Mouse (Mus musculus): Measurements from ENCODE around the gene Nsd2. TPM values are rescaled to one million over a fixed set of nuclear protein-coding genes. Genes with fewer than 3 reads are reported as not detected.

The Nsd2 gene
- polyA plus RNA-seq, 1 experiment from 2014 or later: 116 TPM

DNA sequence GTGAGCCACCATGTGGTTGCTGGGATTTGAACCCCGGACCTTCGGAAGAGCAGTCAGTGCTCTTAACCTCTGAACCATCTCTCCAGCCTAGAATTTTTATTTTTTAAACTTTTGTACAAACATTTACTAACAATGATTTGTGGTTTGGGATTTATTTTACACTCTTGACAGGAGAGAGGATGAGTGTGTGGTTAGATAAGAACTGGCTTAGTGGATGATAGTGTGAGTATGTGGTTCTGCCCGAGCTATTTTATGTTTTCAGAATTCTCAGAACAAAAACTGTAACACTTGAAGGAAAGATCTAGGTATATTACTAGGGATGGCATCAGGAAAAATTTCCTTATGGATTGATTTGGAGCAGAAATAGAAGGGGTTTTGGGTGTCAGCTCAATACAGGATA lies 9.4 kb downstream of the Nsd2 start:
- Histone ChIP-seq H3K4me2 (ENCODE audit: low read depth) (no peak overlapping the region), H3K27me3 (ENCODE audit: control insufficient read depth, insufficient read depth, low read length) (no peaks in the 10 kb centered on the region), H3K4me1 (ENCODE audit: control insufficient read depth, insufficient read depth, low read length) (no peaks in the 10 kb centered on the region; the same call in 1 of the 2 replicates), H3K9me3 (ENCODE audit: control insufficient read depth, low read length) (no peaks in the 10 kb centered on the region), H3K9ac (ENCODE audit: low read length) (no peak overlapping the region), H3K27ac (ENCODE audit: low read depth, low read length) (no peak overlapping the region), H3K36me3 (ENCODE audit: control insufficient read depth, insufficient read depth, low read length) (no peaks in the 10 kb centered on the region), H3K4me3 (ENCODE audit: low read depth, low read length) (no peak overlapping the region)
- ATAC-seq (ENCODE audit: insufficient read depth, low FRiP score, low TSS enrichment) (no peak), DNase-seq (ENCODE audit: low spot score) (no peak)
- 88% methylated on average over 3 of the region's 3 CpGs for WGBS

DNA sequence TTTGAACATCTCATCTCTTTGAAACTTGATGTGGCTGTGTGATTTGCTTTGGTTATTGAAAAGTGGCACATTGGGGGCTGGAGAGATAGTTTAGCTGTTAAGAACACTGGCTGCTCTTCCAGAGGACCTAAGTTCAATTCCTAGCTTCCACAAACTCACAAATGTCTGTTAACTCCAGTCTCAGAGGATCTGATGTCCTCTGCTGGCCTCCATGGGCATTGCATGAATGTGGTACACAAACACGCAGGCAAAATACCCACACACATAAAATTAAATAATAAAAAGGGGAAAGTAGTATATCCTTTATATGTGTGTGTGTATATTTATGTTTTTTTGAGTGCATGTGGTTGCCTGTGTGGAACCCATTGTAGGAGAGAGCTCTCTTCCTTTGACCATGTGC lies 10.3 kb downstream of the Nsd2 start:
- DNase-seq (ENCODE audit: low spot score): no peak
- Histone ChIP-seq H3K4me1 (ENCODE audit: control insufficient read depth, insufficient read depth, low read length) (no peaks in the 10 kb centered on the region; the same call in 1 of the 2 replicates), H3K4me2 (ENCODE audit: low read depth) (no peak overlapping the region), H3K4me3 (ENCODE audit: low read depth, low read length) (no peak overlapping the region), H3K27ac (ENCODE audit: low read depth, low read length) (no peak overlapping the region), H3K9me3 (ENCODE audit: control insufficient read depth, low read length) (no peaks in the 10 kb centered on the region), H3K9ac (ENCODE audit: low read length) (no peak overlapping the region), H3K36me3 (ENCODE audit: control insufficient read depth, insufficient read depth, low read length) (no peaks in the 10 kb centered on the region), H3K27me3 (ENCODE audit: control insufficient read depth, insufficient read depth, low read length) (no peaks in the 10 kb centered on the region)
- ATAC-seq (ENCODE audit: insufficient read depth, low FRiP score, low TSS enrichment): no peak
- 88% methylated on average over 1 of the region's 1 CpGs for WGBS

DNA sequence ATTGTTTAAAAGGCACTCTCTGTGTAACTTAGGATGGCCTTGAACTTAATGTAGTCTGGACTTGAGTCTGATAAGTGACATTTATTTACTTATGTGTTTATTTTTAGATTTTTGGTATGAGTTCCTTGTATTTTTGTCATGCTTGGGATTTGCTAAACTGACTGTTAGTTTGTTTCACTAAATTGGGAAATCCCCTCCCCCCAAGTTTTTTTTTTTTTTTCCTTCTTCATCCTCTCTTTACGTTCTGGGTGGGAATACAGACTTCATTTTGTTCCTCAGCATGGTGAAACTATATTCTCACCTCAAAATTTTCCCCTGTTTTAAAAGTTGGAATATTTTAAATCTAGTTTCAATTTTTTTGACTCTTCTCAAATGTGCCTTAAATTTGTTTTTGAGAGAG lies 20.8 kb downstream of the Nsd2 start:
- H3K27ac ChIP-seq (ENCODE audit: low read depth, low read length): no peak overlapping the region
- no peak overlapping the region for H3K9ac ChIP-seq (ENCODE audit: low read length)
- no peak overlapping the region for H3K4me2 ChIP-seq (ENCODE audit: low read depth)
- DNase-seq (ENCODE audit: low spot score) (no peak), ATAC-seq (ENCODE audit: insufficient read depth, low FRiP score, low TSS enrichment) (no peak)
- 87% methylated on average over 1 of the region's 1 CpGs for WGBS
- no peaks in the 10 kb centered on the region for H3K9me3 ChIP-seq (ENCODE audit: control insufficient read depth, low read length)
- H3K36me3 ChIP-seq (ENCODE audit: control insufficient read depth, insufficient read depth, low read length): no peaks in the 10 kb centered on the region; the same call in 1 of the 2 replicates
- no peaks in the 10 kb centered on the region for H3K27me3 ChIP-seq (ENCODE audit: control insufficient read depth, insufficient read depth, low read length)
- no peak overlapping the region for H3K4me3 ChIP-seq (ENCODE audit: low read depth, low read length)
- no peaks in the 10 kb centered on the region for H3K4me1 ChIP-seq (ENCODE audit: control insufficient read depth, insufficient read depth, low read length)

DNA sequence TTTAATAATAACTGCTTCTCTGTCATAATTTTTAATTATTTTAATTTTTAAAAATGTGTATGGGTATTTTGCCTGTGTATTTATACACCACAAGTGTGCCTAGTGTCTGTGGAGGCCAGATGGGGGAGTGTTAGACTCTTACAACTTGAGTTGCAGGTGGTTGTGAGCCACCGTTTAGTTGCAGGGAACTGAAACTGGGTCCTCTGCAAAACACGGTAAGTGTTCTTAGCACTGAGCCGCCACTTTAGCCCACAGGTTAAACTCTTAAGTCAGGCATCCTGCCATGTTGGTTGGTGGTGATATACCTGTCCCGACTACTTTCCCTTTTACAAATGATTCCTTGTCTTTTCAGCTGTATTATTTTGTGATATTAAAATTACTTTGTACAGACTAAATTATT lies 22.0 kb downstream of the Nsd2 start:
- Histone ChIP-seq H3K27me3 (ENCODE audit: control insufficient read depth, insufficient read depth, low read length) (no peaks in the 10 kb centered on the region), H3K36me3 (ENCODE audit: control insufficient read depth, insufficient read depth, low read length) (no peaks in the 10 kb centered on the region; the same call in 1 of the 2 replicates), H3K4me3 (ENCODE audit: low read depth, low read length) (no peak overlapping the region), H3K9ac (ENCODE audit: low read length) (no peak overlapping the region), H3K27ac (ENCODE audit: low read depth, low read length) (no peak overlapping the region), H3K4me1 (ENCODE audit: control insufficient read depth, insufficient read depth, low read length) (no peaks in the 10 kb centered on the region), H3K4me2 (ENCODE audit: low read depth) (no peak overlapping the region), H3K9me3 (ENCODE audit: control insufficient read depth, low read length) (no peaks in the 10 kb centered on the region)
- DNase-seq (ENCODE audit: low spot score): no peak
- 93% methylated on average over 4 of the region's 4 CpGs for WGBS
- no peak for ATAC-seq (ENCODE audit: insufficient read depth, low FRiP score, low TSS enrichment)

DNA sequence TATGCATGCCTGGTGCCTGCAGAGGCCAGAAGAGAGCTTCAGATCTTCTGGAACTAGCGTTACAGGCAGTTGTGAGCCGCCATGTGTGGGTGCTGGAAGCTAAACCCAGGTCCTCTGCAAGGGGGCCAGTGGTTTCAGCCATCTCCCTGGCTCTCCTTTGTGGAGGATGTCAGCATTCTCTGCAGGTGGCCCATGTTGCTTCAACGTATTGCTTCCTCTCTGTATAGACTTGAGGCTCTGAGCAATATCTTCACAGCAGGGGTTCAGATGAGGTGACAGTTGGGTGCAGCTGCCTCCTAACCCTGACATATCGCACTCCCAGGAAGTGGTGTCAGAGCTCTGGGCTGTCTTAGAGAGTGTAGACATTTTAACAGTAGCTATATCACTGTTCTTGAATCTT lies 30.9 kb downstream of the Nsd2 start:
- peaks cover 17% of the 10 kb centered on the region for H3K36me3 ChIP-seq (ENCODE audit: control insufficient read depth, insufficient read depth, low read length)
- ATAC-seq (ENCODE audit: insufficient read depth, low FRiP score, low TSS enrichment): no peak
- WGBS: 87% methylated on average over 4 of the region's 4 CpGs

DNA sequence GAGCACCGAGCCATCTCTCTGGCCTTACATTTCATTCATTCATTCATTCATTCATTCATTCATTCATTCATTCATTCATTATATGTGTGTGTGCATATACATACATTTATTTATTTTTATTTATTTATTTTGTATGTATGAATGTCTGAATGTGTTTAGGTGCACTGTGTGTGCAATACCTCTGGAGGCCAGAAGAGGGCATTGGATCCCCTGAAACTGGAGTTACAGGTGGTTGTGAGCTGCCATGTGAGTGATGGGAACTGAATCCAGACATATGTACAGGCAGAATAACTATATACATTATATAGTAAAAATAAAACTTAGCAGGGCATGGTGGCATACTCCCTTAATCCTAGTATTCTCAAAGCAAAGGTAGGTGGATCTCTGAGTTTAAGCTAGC lies 32.6 kb downstream of the Nsd2 start:
- no peak overlapping the region for H3K27ac ChIP-seq (ENCODE audit: low read depth, low read length)
- WGBS: 92% methylated on average over 1 of the region's 1 CpGs
- ATAC-seq (ENCODE audit: insufficient read depth, low FRiP score, low TSS enrichment) (no peak), DNase-seq (ENCODE audit: low spot score) (no peak)
- no peak overlapping the region for H3K4me2 ChIP-seq (ENCODE audit: low read depth)
- peaks cover 22% of the 10 kb centered on the region for H3K36me3 ChIP-seq (ENCODE audit: control insufficient read depth, insufficient read depth, low read length)
- H3K4me1 ChIP-seq (ENCODE audit: control insufficient read depth, insufficient read depth, low read length): no peaks in the 10 kb centered on the region
- no peak overlapping the region for H3K4me3 ChIP-seq (ENCODE audit: low read depth, low read length)
- H3K27me3 ChIP-seq (ENCODE audit: control insufficient read depth, insufficient read depth, low read length): no peaks in the 10 kb centered on the region
- H3K9ac ChIP-seq (ENCODE audit: low read length): no peak overlapping the region
- H3K9me3 ChIP-seq (ENCODE audit: control insufficient read depth, low read length): no peaks in the 10 kb centered on the region

More for the DNA sequence above, 30.9 kb downstream of the Nsd2 start:
- H3K4me3 ChIP-seq (ENCODE audit: low read depth, low read length): no peak overlapping the region
- no peak for DNase-seq (ENCODE audit: low spot score)
- no peaks in the 10 kb centered on the region for H3K4me1 ChIP-seq (ENCODE audit: control insufficient read depth, insufficient read depth, low read length)
- H3K27ac ChIP-seq (ENCODE audit: low read depth, low read length): no peak overlapping the region
- H3K9ac ChIP-seq (ENCODE audit: low read length): no peak overlapping the region
- H3K27me3 ChIP-seq (ENCODE audit: control insufficient read depth, insufficient read depth, low read length): no peaks in the 10 kb centered on the region
- no peak overlapping the region for H3K4me2 ChIP-seq (ENCODE audit: low read depth)
- H3K9me3 ChIP-seq (ENCODE audit: control insufficient read depth, low read length): no peaks in the 10 kb centered on the region

DNA sequence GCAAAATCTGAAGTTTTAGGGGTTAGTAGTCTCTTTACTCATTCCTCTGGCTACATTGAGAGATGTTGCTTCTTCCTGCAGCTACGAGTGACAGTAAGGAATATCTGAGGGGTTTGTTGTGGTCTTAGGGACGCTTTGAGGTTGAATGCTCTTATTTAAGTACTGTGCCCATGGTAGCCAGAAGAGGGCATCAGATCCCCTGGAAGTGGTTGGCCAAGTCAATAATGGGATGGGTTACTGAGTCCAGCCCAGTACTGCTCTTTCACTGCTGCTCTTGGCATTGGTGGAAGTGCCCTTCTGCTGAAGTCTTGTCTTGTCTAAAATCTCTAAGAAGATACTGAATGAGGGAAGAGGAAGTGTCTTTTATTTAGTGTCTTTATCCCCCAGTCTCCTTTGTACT lies 33.5 kb downstream of the Nsd2 start:
- Histone ChIP-seq H3K27ac (ENCODE audit: low read depth, low read length) (no peak overlapping the region), H3K4me3 (ENCODE audit: low read depth, low read length) (no peak overlapping the region), H3K27me3 (ENCODE audit: control insufficient read depth, insufficient read depth, low read length) (no peaks in the 10 kb centered on the region), H3K36me3 (ENCODE audit: control insufficient read depth, insufficient read depth, low read length) (peaks cover 24% of the 10 kb centered on the region), H3K9ac (ENCODE audit: low read length) (no peak overlapping the region), H3K4me1 (ENCODE audit: control insufficient read depth, insufficient read depth, low read length) (no peaks in the 10 kb centered on the region), H3K9me3 (ENCODE audit: control insufficient read depth, low read length) (no peaks in the 10 kb centered on the region), H3K4me2 (ENCODE audit: low read depth) (no peak overlapping the region)
- no peak for ATAC-seq (ENCODE audit: insufficient read depth, low FRiP score, low TSS enrichment)
- no peak for DNase-seq (ENCODE audit: low spot score)
- 86% methylated on average over 2 of the region's 2 CpGs for WGBS

DNA sequence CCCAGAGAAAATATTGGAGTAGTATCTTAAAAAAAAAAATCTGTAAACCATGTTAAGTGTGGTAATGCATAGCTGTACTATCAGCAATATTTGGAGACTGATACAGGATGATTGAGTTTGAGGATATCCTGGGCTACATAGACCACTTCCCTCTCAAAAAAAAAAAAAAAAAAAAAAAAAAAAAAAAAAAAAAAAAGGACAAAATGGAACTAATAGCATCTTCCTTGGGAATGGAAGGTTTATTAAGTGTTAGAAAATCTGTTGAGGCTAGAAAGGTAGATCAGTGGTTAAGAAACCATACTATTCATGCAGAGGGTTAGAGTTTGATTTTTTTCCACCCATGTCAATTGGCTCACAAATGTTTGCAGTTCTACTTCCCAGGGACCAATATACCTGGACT lies 37.2 kb downstream of the Nsd2 start:
- Histone ChIP-seq H3K27ac (ENCODE audit: low read depth, low read length) (no peak overlapping the region), H3K4me1 (ENCODE audit: control insufficient read depth, insufficient read depth, low read length) (no peaks in the 10 kb centered on the region), H3K27me3 (ENCODE audit: control insufficient read depth, insufficient read depth, low read length) (no peaks in the 10 kb centered on the region), H3K9me3 (ENCODE audit: control insufficient read depth, low read length) (no peaks in the 10 kb centered on the region), H3K36me3 (ENCODE audit: control insufficient read depth, insufficient read depth, low read length) (peaks cover 38% of the 10 kb centered on the region), H3K9ac (ENCODE audit: low read length) (no peak overlapping the region), H3K4me2 (ENCODE audit: low read depth) (no peak overlapping the region), H3K4me3 (ENCODE audit: low read depth, low read length) (no peak overlapping the region)
- no peak for DNase-seq (ENCODE audit: low spot score)
- ATAC-seq (ENCODE audit: insufficient read depth, low FRiP score, low TSS enrichment): no peak

DNA sequence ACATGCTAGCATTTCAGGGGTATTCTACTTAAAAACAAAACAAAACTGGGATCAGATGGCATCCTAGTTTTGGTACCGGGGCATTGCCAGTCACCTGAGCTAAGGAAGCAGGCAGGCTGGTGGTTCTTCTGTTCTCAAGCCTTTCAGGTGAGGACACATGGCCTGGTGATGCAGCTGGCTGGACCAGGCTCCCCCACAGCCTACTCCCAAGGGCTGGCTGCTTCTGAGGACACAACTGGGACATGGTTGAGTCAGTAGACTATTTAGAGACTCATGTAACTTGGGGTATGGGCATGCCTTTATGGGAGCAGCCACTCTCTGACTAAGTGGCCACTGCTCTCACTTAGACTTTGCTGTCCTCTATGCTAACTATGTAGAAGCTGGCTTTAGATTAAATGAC lies 54.9 kb downstream of the Nsd2 start:
- H3K4me2 ChIP-seq (ENCODE audit: low read depth): no peak overlapping the region
- H3K9ac ChIP-seq (ENCODE audit: low read length): no peak overlapping the region
- no peak overlapping the region for H3K4me3 ChIP-seq (ENCODE audit: low read depth, low read length)
- H3K9me3 ChIP-seq (ENCODE audit: control insufficient read depth, low read length): no peaks in the 10 kb centered on the region
- H3K27me3 ChIP-seq (ENCODE audit: control insufficient read depth, insufficient read depth, low read length): no peaks in the 10 kb centered on the region
- DNase-seq (ENCODE audit: low spot score) (no peak), ATAC-seq (ENCODE audit: insufficient read depth, low FRiP score, low TSS enrichment) (no peak)
- 92% methylated on average over 1 of the region's 1 CpGs for WGBS
- H3K36me3 ChIP-seq (ENCODE audit: control insufficient read depth, insufficient read depth, low read length): peaks cover 17% of the 10 kb centered on the region
- no peak overlapping the region for H3K27ac ChIP-seq (ENCODE audit: low read depth, low read length)
- H3K4me1 ChIP-seq (ENCODE audit: control insufficient read depth, insufficient read depth, low read length): no peaks in the 10 kb centered on the region
